Mouse (Mus musculus) urinary bladder, postnatal 25 days (tissue): ENCODE data around the gene Plcl2.
"Not testable (repeated sequence)": the region's sequence is repeated elsewhere in the genome, so short reads cannot be mapped to it uniquely, and the experiment has no call there.

Experiments
- DNase-seq: peaks from one replicate; pipeline ENCODE4 v3.0.0; 2022; ENCODE audit warnings: low spot score

The Plcl2 gene

GRCm38 (mm10) chr17:50621996-50622395 is 112.8 kb downstream of the Plcl2 start:
- DNase-seq = no peak

- DNase-seq = no peak
Measured at GRCm38 (mm10) chr17:50625584-50625983, 116.4 kb downstream of the Plcl2 start.

- no peak for DNase-seq
Measured at GRCm38 (mm10) chr17:50627658-50628057, 118.5 kb downstream of the Plcl2 start.

- DNase-seq = no peak
Measured at GRCm38 (mm10) chr17:50628716-50629115, 119.5 kb downstream of the Plcl2 start.

- DNase-seq = not testable (repeated sequence)
Measured at GRCm38 (mm10) chr17:50630992-50631391, 121.8 kb downstream of the Plcl2 start.

- DNase-seq = no peak
Measured at GRCm38 (mm10) chr17:50634008-50634871, 125.0 kb downstream of the Plcl2 start.

- no peak for DNase-seq
Measured at GRCm38 (mm10) chr17:50635961-50636585, 126.9 kb downstream of the Plcl2 start.

GRCm38 (mm10) chr17:50638791-50639190 is 129.6 kb downstream of the Plcl2 start:
- DNase-seq = no peak

- no peak for DNase-seq
Measured at GRCm38 (mm10) chr17:50641076-50641610, 131.9 kb downstream of the Plcl2 start.

GRCm38 (mm10) chr17:50641879-50642278 is 132.7 kb downstream of the Plcl2 start:
- no peak for DNase-seq

GRCm38 (mm10) chr17:50643356-50643755 is 134.2 kb downstream of the Plcl2 start:
- DNase-seq = no peak

GRCm38 (mm10) chr17:50643989-50644388 is 134.8 kb downstream of the Plcl2 start:
- DNase-seq = no peak

- not testable (repeated sequence) for DNase-seq
Measured at GRCm38 (mm10) chr17:50648141-50648540, 138.9 kb downstream of the Plcl2 start.

GRCm38 (mm10) chr17:50648757-50649419 is 139.7 kb downstream of the Plcl2 start:
- no peak for DNase-seq

- no peak for DNase-seq
Measured at GRCm38 (mm10) chr17:50650535-50651223, 141.5 kb downstream of the Plcl2 start.

GRCm38 (mm10) chr17:50654741-50655415 is 145.7 kb downstream of the Plcl2 start:
- DNase-seq = no peak

- DNase-seq = no peak
Measured at GRCm38 (mm10) chr17:50655416-50655776, 146.2 kb downstream of the Plcl2 start.

GRCm38 (mm10) chr17:50657321-50657720 is 148.1 kb downstream of the Plcl2 start:
- DNase-seq = no peak

- DNase-seq = no peak
Measured at GRCm38 (mm10) chr17:50658901-50659300, 149.7 kb downstream of the Plcl2 start.

GRCm38 (mm10) chr17:50667596-50667995 is 158.4 kb downstream of the Plcl2 start:
- DNase-seq = no peak

- DNase-seq = no peak
Measured at GRCm38 (mm10) chr17:50668681-50669208, 159.5 kb downstream of the Plcl2 start.
